Mouse (Mus musculus): ENCODE results near the gene Bub1b. TPM values are rescaled to one million over a fixed set of nuclear protein-coding genes. Genes with fewer than 3 reads are reported as not detected.
A peak's percentile ranks its signal among the peaks of the same experiment; 100 is the strongest.

The Bub1b gene
- total and polyA plus RNA-seq, 3 experiments, result 91.5 to 118 (median 99.3) TPM

DNA sequence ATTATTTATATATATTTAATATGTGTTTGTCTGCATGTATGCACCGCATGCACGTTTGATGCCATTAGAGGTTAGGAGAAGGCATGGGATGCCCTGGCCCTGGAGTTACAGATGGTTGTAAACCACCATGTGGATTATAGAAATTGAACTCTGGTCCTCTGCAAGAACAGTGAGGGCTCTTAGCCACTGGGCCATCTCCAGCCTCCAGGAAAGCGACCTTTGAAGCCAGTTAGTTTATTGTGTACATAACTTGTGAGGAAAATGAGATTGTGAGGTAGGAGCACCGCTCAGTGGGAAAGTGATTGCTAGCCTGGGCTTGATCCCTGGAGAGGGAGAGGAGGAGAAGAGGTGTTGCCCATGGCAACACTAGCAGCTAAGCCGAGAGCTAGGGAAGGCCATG is 39.2 kb downstream of the Bub1b start:
- DNase-seq (ENCODE audit: extremely low read depth), result no peak
- no peak overlapping the region for H3K27ac ChIP-seq (ENCODE audit: insufficient read depth, low read depth)
- in situ Hi-C loops (cut with MboI; ENCODE audit: low pct_ligation_motif_present, low pct_unique_long_range_greater_than_20kb, low sequenced_read_pairs) (no loop called here), dilution Hi-C loops (cut with MboI; ENCODE audit: extremely low pct_ligation_motif_present, extremely low pct_unique_long_range_greater_than_20kb, low sequenced_read_pairs) (no loop called here)
- no peaks in the 10 kb centered on the region; the same call in 1 of the 2 replicates for H3K79me2 ChIP-seq (replicated peaks; ENCODE audit: control insufficient read depth, extremely low read depth, insufficient read depth, poor library complexity, severe bottlenecking)
- no peak overlapping the region for H3K9ac ChIP-seq (ENCODE audit: insufficient read depth, low read depth)
- no peak overlapping the region for H3K4me2 ChIP-seq (ENCODE audit: insufficient read depth, low read depth, poor library complexity, severe bottlenecking)
- H3K9me3 ChIP-seq (replicated peaks; ENCODE audit: low read length), result no peaks in the 10 kb centered on the region
- no peaks in the 10 kb centered on the region; a peak in 1 of 4 replicates for H3K4me1 ChIP-seq (ENCODE audit: control insufficient read depth in 1 of 2, insufficient read depth in 2 of 2)
- H3K27me3 ChIP-seq (replicated peaks), result no peaks in the 10 kb centered on the region
- peaks cover 82 to 99% of the 10 kb centered on the region in 2 experiments for H3K36me3 ChIP-seq (replicated peaks in 1 of 2; ENCODE audit: control insufficient read depth in 1 of 2, insufficient read depth in 1 of 2, low read length in 1 of 2)
- TF ChIP-seq IRF4 (IDR thresholded peaks at IDR 0.05; ENCODE audit: low read depth, low read length) (no peak), NRF1 (IDR thresholded peaks at IDR 0.05; ENCODE audit: low read depth, low read length) (no peak), NELFE (IDR thresholded peaks at IDR 0.05; ENCODE audit: low read depth, low read length) (no peak), ETS1 (conservative IDR thresholded peaks at IDR 0.05; ENCODE audit: low read depth, low read length) (no peak), TCF12 (IDR thresholded peaks at IDR 0.05; ENCODE audit: low read depth, low read length) (no peak), EP300 (IDR thresholded peaks at IDR 0.05; ENCODE audit: low read length) (no peak), RAD21 (IDR thresholded peaks at IDR 0.05; ENCODE audit: low read depth, low read length) (no peak), E2F4 (IDR thresholded peaks at IDR 0.05; ENCODE audit: insufficient replicate concordance, low read depth, low read length) (no peak), HCFC1 (IDR thresholded peaks at IDR 0.05; ENCODE audit: low read depth, low read length) (no peak)
- H3K4me3 ChIP-seq (replicated peaks in 1 of 3; ENCODE audit: low read depth in 2 of 3, low read length in 2 of 3, poor library complexity in 1 of 3), result no peak overlapping the region

GRCm38 (mm10) chr2:118637888-118638526 is 40.0 kb downstream of the Bub1b start:
- H3K9me3 ChIP-seq (replicated peaks; ENCODE audit: low read length), result no peaks in the 10 kb centered on the region
- H3K9ac ChIP-seq (ENCODE audit: insufficient read depth, low read depth), result no peak overlapping the region
- dilution Hi-C loops (cut with MboI; ENCODE audit: extremely low pct_ligation_motif_present, extremely low pct_unique_long_range_greater_than_20kb, low sequenced_read_pairs), result no loop called here
- H3K79me2 ChIP-seq (replicated peaks; ENCODE audit: control insufficient read depth, extremely low read depth, insufficient read depth, poor library complexity, severe bottlenecking), result no peaks in the 10 kb centered on the region; the same call in 1 of the 2 replicates
- peak; percentile 76 for DNase-seq (ENCODE audit: extremely low read depth)
- H3K4me3 ChIP-seq (replicated peaks in 1 of 3; ENCODE audit: low read depth in 2 of 3, low read length in 2 of 3, poor library complexity in 1 of 3), result no peak overlapping the region
- H3K36me3 ChIP-seq (replicated peaks in 1 of 2; ENCODE audit: control insufficient read depth in 1 of 2, insufficient read depth in 1 of 2, low read length in 1 of 2), result peaks cover 83 to 99% of the 10 kb centered on the region in 2 experiments
- in situ Hi-C loops (cut with MboI; ENCODE audit: low pct_ligation_motif_present, low pct_unique_long_range_greater_than_20kb, low sequenced_read_pairs), result no loop called here
- no peak overlapping the region for H3K27ac ChIP-seq (ENCODE audit: insufficient read depth, low read depth)
- TF ChIP-seq MYC (IDR thresholded peaks at IDR 0.05; ENCODE audit: low read depth, low read length) (no peak), ZC3H11A (IDR thresholded peaks at IDR 0.05; ENCODE audit: low read depth, low read length) (peak; percentile 67), CTCF (conservative IDR thresholded peaks at IDR 0.05 in 1 of 2, IDR thresholded peaks at IDR 0.05 in 1 of 2; ENCODE audit: low read depth in 2 of 2, low read length in 2 of 2) (peak; percentile 91 to 95), MAZ (IDR thresholded peaks at IDR 0.05; ENCODE audit: low read depth, low read length) (no peak), BHLHE40 (IDR thresholded peaks at IDR 0.05; ENCODE audit: low read depth, low read length) (no peak), MXI1 (IDR thresholded peaks at IDR 0.05; ENCODE audit: low read depth, low read length) (no peak), RAD21 (IDR thresholded peaks at IDR 0.05; ENCODE audit: low read depth, low read length) (peak; percentile 94), MAX (IDR thresholded peaks at IDR 0.05; ENCODE audit: low read length) (no peak), NRF1 (IDR thresholded peaks at IDR 0.05; ENCODE audit: low read depth, low read length) (no peak), USF1 (IDR thresholded peaks at IDR 0.05; ENCODE audit: low read depth, low read length) (no peak), ELF1 (IDR thresholded peaks at IDR 0.05; ENCODE audit: low read depth, low read length) (no peak), SIN3A (IDR thresholded peaks at IDR 0.05; ENCODE audit: low read length) (no peak), SMC3 (IDR thresholded peaks at IDR 0.05; ENCODE audit: low read depth, low read length) (peak; percentile 91), GABPA (IDR thresholded peaks at IDR 0.05; ENCODE audit: insufficient replicate concordance, low read depth, low read length) (no peak), ZNF384 (IDR thresholded peaks at IDR 0.05; ENCODE audit: low read depth, low read length) (peak; percentile 95), NELFE (IDR thresholded peaks at IDR 0.05; ENCODE audit: low read depth, low read length) (peak; percentile 27; the same call in 1 of the 2 replicates), CHD2 (IDR thresholded peaks at IDR 0.05; ENCODE audit: low read length) (no peak)
- no peaks in the 10 kb centered on the region for H3K27me3 ChIP-seq (replicated peaks)
- H3K4me2 ChIP-seq (ENCODE audit: insufficient read depth, low read depth, poor library complexity, severe bottlenecking), result no peak overlapping the region
- no peaks in the 10 kb centered on the region; a peak in 1 of 4 replicates for H3K4me1 ChIP-seq (ENCODE audit: control insufficient read depth in 1 of 2, insufficient read depth in 2 of 2)

Measured in CH12.LX (cell line).